15 mouse cellular contexts compared by ENCODE assay signal in genomic region chr1:77093551-77093950, GRCm38 (mm10).
"Had no signal": no experiment of that assay in that cellular context is flagged by ENCODE, and none has a peak within 500 bp of the region (broad histone marks: within the 10 kb centered on the region; RNA-seq: fewer than 3 reads in every experiment).

No protein-coding gene starts in this region.

- ATAC-seq: hindbrain, postnatal 0 days; intestine, embryonic 16.5 days had no signal

- DNase-seq: gastrocnemius, postnatal 14 days; gastrocnemius, postnatal 36 days; heart, adult 11 months; heart, adult 2 months; heart, postnatal 14 days; heart, postnatal 36 days; kidney, adult 11 months; kidney, adult 2 months; kidney, adult 9 months; kidney, postnatal 14 days; kidney, postnatal 4 days; liver; liver, embryonic 13.5 days had no signal
